Mouse (Mus musculus) hematopoietic stem cell, adult 5-6 weeks (primary cell): Measurements from ENCODE around the gene Alb. TPM values are rescaled to one million over a fixed set of nuclear protein-coding genes. Genes with fewer than 3 reads are reported as not detected.

Experiments used
- ATAC-seq, 2 experiments: fragments of 125-278 bp in 1 of 2; replicated peaks in 1 of 2; 2 replicates each; pipeline ENCODE4 v1.8.0; 2016 to 2017; ENCODE audit warnings: inconsistent platforms in 2 of 2, mild to moderate bottlenecking in 2 of 2, moderate number of reproducible peaks in 2 of 2, low read depth in 1 of 2, moderate TSS enrichment in 1 of 2; ENCODE audit not compliant: low FRiP score in 2 of 2, poor library complexity in 2 of 2, severe bottlenecking in 2 of 2, insufficient read depth in 1 of 2, low TSS enrichment in 1 of 2
- total RNA-seq: library from RNA; stranded (forward); fragments of 172-1452, 232-1000 nt; gene quantifications from 2 replicates; pipeline ENCODE4 v1.2.3, GENCODE M21; 2017

The Alb gene
- total RNA-seq, 1 experiment from 2014 or later, result not detected

DNA sequence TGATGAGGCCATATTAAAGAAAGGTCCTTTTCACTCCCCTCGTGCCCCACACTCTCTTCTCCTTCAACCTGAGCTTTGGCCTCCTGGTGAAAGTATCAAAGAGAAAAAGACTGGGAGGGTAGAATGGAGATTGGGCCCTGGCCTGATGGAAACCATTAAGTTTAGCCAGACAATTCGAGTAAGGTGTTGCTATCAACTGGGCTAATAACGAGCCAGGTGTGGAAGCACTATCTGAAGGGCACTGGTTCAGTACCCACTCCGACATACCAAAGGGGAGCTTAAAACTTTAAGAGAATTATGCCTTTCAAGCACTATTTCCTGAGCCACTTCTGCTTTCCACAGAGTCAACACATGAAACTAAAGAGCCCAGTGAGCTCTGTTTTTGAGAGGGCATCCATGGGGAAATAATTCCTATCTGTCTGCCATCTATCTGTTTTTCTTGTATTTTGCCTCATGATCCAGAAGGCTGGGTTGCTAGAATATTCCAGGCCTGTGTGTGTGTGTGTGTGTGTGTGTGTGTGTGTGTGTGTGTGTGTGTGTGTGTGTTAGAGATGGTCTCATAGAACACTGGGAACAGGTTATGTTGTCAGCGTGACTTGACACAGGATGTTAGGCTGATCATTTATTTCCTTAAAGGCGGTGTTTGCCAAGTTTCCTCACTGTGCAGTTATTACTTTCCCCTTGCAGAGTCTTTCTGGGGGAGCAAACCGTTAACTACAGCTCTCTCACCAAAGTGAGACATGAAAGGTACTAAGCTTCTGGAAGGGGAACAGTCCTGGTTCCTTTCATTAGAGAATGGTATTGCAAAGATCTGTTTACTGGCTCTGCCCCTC lies 16.8 kb downstream of the Alb start:
- peak; percentile 56 to 75; a peak in 3 of 4 replicates for ATAC-seq

DNA sequence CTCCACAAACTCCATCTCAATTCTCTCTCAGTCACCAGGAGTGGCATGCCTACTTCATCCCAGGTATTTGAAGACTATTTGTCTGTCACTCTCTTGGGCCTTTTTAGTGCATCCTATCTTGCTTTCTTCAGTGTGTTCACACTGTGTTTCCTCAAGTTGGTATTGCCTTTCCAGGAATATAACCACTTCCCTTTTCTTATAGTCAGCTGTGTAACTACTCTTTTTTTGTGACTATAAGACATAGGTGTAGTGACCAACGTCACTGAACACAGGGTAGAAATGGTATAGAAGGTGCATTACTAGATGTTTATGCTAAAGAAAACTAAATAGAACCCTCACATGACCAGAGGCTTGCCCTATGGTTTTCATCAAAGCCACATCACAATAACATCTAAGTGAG lies 18.2 kb downstream of the Alb start:
- ATAC-seq, result peak; percentile 53 to 62; a peak in 3 of 4 replicates

DNA sequence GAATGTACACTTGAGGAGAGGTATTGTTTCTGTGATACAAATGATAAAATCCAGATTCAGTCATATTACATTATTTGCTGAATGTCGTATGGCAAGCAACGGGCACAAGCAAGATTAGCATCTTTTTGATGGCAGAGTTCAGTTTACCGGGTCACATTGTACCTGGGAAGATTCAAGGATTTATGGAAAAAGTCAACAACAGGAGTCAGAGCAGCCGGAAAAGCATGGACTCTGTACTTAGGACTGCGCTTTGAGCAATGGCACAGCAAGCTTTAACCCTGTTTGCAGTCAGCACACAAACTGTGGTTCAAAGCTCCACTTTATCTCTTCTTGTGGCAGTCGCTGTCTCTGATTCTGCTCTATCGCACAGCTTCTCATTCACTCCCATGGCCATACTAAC lies 24.9 kb downstream of the Alb start:
- no peak for ATAC-seq

DNA sequence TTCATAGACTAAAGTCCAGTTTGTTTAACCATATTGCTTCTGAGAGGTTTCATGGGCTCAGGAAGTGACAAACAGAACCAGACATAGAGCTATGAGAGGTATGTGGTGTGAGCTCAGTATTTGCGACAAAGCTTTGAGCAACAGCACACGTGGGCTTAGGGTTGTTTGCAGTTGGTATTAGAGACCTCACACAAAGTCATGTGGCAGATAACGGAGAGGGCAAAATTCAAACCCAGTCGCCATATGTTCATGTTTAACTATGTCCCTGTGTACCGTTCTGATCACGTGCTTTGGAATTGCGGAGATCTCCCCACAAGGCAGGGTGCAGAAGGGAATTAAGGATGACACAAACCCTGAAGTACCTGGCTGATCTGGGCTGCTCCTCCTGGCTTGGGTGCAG lies 27.6 kb downstream of the Alb start:
- no peak for ATAC-seq

DNA sequence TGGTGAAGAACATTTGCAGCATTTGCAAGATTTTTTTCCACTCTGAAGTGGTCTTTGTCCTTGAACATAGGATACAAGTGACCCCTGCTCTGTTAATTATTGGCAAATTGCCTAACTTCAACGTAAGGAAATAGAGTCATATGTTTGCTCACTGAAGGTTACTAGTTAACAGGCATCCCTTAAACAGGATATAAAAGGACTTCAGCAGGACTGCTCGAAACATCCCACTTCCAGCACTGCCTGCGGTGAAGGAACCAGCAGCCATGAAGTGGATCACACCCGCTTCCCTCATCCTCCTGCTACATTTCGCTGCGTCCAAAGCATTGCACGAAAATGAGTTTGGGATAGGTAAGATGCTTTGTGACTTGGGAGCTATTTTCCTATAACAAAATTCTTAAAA lies 29.8 kb downstream of the Alb start, which contains the start of gene Afp:
TSS of gene Afp (plus strand) at position 220 of the 400 bp plus-strand sequence.
- no peak for ATAC-seq

DNA sequence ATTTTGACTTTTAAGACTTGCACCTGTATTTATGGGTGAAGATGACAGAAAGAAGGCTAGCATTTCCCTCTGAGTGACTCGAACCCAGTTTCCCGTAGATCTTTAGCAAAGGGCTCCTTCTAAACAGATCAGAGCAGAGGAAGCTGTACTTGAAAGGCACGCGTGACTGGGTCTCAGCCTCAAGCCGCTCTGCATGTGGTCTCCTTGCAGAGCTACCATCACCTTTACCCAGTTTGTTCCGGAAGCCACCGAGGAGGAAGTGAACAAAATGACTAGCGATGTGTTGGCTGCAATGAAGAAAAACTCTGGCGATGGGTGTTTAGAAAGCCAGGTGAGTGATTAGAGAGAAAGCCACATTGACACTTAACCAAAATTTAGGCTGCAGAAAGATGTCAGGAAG lies 31.7 kb downstream of the Alb start:
- ATAC-seq, result peak; percentile 56 to 58

DNA sequence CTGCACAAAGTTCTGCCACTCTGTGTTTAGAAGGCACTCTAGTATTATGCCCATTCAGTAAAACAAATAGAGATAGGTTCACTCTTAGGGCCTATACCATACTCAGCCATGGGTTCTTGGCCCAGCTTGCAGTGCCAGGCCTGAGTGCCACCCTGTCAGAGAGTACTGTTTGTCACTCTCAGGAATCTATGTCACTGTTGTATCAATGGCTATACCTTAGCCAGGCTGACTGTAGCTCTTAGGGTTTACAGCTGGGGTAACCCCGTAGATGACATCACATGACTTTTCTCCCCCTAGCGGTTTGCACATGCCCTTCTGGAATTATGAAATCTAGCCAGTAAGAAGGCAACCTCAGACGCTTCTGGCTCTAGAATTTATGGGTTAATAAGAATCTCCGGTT lies 33.6 kb downstream of the Alb start:
- ATAC-seq, result no peak

DNA sequence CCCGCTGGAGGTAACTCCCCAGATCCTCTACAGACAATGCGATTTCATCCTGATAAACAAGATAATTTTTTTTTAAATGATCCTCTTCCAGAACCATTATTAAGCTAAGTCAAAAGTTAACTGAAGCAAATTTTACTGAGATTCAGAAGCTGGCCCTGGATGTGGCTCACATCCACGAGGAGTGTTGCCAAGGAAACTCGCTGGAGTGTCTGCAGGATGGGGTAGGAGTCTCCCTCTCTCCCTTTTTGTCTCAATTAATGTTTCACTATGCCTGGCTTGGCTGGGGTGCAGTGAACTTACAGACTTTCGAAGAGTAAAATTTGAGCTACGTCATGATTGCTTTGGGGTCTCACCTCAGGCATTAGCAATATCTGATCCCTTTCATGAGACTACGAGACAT lies 38.8 kb downstream of the Alb start:
- no peak for ATAC-seq

DNA sequence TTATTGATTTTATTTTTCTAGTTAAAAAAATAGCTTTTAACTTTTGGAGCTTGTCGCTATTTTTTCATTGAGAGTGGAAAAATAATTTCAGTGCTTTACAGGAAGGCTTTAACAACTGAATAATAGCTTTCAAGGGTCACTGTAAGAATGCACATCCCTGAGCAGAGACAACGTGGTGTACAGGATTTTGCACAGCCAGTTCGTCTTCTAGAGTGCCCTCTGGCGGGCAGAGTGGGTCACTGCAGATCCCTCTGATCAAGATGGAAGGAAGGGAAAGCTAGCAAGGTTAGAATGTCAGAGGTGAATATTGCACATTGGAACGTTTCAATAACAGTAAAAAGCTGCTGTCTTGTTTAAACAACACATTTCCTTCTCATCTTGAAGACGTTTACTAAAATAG lies 40.0 kb downstream of the Alb start:
- peak; percentile 59 to 65; a peak in 2 of 4 replicates for ATAC-seq

DNA sequence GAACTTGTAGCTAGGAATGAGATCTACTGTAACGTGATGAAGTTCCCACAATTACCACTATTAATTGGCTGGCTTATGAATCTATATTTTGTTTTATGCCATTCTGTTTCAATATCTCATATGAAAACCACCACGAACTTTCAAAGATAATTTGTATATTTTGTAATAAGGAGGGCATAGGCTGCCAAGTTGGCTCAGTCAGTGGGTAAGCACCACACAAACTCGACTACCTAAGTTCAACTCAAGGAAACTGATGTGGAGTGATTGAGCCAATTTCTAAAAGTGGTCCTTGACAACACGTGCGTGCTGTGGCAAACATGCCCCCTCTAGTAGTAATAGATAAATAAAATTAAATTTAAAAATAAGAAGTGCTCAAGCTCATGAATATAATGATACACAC lies 41.1 kb downstream of the Alb start:
- no peak for ATAC-seq

DNA sequence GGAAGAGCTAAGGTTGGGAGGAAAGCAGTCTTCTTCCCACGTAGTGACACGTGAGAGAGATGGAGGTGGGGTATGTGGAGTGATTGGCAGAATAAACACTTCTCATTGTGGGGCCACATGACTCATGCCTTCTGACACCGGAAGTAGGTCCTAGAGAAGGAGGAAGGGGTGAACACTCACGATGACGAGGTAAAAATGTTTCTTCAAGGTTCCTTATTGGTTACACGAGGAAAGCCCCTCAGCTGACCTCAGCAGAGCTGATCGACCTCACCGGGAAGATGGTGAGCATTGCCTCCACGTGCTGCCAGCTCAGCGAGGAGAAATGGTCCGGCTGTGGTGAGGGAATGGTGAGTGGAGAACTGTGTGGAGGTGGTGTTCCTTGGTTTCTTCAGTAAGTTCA lies 44.0 kb downstream of the Alb start:
- ATAC-seq, result peak; percentile 90 to 94

DNA sequence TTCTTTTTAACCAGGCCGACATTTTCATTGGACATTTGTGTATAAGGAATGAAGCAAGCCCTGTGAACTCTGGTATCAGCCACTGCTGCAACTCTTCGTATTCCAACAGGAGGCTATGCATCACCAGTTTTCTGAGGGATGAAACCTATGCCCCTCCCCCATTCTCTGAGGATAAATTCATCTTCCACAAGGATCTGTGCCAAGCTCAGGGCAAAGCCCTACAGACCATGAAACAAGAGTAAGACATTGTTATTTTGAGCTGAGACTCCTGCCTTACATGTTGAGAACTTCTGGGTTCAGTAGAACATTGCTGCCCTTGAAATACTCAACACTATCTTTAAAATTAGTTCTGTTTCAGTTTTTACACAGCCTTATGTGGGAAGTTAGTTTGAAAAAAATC lies 45.8 kb downstream of the Alb start:
- no peak for ATAC-seq

DNA sequence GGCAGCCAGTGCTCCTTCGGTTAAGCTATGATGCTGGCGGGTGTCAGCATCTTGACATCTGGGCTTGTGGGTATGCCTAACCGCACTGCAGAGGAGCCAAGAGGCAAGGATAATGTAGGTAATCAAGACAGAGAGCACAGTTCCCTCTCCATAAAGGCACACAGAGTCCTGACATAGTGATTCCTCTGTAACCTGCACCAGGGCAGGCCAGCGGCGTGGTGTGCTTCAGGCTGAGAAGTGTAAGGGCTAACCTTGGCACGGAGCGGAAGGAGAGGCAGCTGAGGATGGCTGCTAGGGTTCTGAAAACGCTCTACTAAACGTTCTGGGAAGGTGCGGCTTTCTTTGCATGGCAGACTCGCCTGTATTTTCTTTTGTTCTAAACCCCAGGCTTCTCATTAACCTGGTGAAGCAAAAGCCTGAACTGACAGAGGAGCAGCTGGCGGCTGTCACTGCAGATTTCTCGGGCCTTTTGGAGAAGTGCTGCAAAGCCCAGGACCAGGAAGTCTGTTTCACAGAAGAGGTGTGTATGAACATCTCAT lies 46.8 kb downstream of the Alb start:
- no peak for ATAC-seq

DNA sequence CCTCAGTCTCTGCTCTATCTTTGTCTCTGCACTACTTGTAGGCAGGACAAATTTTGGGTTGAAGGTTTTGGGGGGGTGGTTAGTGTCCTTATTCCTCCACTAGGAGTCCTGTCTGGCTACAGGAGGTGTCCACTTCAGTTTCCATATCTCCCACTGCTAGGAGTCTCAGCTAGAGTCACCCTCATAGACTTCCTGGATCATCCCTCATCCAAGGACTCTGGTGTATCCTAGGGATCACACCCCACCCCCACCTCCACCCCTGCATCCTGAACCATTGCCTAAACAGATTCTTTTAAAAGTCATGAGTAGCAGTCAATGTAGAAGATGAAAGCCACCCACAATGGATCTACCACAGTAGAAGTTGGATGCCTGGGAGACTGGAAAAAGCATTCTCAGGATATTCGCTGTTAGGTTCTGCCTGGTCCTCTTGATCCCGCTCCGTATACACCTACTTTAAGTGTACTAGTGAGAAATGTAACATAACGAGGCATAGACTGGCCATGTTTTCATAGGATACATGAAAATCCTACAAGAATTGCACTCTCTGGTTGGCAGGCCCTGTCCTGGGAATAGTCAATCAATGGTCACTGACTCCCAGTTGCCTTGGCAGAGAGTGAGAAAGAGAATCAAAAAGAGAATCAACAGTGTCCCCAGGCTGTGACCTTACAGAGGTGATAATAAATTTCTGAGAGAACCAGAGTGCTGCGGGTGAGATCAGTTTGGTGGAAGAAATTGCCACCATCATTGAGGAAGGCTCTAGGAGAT lies 49.3 kb downstream of the Alb start:
- no peak for ATAC-seq

DNA sequence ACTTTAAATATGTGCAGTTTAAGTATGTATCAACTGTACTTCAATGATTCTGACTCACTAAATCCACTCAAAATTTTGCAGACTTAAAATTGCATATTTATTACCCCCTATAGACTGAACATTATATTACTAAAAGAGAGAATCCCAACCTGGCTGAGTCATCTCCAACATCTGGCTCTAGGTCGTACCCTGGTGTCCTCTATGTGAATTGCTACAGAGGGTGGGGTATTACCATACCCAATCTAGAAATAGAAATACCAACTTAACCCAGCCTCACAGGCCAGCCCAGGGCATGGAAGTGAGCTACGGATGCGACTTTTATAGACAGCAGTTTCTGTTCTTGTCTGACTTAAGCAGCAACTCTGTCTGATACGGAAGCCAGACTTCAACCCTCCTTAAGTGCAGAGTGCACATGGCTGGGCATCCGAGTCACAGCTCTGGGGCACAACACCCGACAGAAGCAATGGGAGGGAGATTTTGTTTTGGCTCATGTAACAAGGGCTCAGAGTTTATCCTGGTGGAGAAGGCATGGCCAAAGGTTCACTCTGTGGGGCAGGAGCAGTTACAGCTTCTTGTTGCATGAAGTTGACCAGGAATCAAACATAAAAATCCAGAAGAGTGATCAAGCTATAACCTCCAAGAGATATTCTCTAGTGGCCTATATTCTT lies 51.7 kb downstream of the Alb start:
- 0 out of 4 replicates have a peak, but pooled peaks of 1 of the 2 experiments have one; percentile 22 for ATAC-seq

DNA sequence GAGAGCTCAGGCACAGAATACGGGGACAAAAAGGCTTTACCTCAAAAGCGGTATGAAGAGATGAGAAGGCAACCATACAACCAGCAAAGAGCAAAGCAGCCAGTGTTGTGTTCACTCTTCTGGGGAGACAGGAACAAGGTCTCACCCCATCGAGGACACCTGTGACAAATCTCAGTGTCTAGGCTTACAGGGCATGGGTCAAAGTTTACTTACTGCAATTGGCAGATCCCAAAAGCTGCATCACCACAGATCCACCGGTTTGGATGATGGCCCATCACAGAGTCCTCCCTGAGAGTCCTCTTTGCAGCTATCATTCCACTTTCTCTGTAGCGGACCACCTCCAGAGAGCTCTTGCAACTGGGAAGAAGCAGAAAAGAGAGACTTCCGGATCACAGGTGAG lies 54.9 kb downstream of the Alb start:
- no peak for ATAC-seq

DNA sequence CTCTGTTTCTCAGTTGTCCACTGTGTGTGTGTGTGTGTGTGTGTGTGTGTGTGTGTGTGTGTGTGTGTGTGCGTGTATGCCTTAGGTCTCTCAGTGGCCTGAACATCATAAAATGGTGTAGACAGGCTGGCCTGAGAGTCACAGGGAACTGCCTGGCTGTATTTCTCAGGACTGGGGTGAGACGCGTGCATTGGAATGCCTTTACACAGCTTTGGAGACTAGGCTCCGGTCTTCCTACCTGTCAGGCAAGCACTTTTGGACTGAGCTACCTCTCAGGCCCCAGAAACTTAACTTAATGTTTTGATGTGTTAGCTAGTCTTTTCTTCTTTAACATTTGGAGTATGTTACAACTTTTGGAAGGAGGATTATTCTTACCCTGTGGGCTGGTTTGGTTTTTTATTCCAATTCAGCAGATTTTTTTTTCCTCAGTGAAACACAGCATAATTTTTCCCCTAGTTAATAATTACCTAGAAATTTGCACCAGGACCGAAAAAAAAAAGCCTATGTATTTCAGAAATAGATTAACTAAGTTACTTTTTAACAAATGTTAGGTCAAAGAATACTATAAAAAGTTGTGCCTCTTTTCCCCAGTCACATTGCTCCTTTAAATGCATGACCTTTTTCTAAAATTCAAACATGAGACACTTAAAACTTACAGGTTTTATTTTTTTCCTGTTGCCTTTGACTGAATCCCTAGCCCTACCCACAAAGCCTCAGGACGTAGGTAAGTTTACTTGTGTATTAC lies 57.8 kb downstream of the Alb start, which contains the start of gene Afm:
TSS of gene Afm (plus strand) at position 577 of the 745 bp plus-strand sequence.
- ATAC-seq, result no peak
